Mouse (Mus musculus) layer of hippocampus, postnatal 36 days (tissue): Measurements from ENCODE around the gene Taf3. TPM values are rescaled to one million over a fixed set of nuclear protein-coding genes. Genes with fewer than 3 reads are reported as not detected.

Experiments used
- DNase-seq, 2 experiments: peaks; one replicate each; pipeline ENCODE4 v3.0.0; 2022
- total RNA-seq, 2 experiments: library from RNA; stranded (reverse); gene quantifications; 2 replicates each; pipeline ENCODE4 v1.2.3; 2021

Gene Taf3
- total RNA-seq, 2 experiments from 2014 or later: 15.0 to 15.8 TPM

- DNase-seq: no peak
Measured at GRCm38 (mm10) chr2:10010263-10010909, 38.0 kb downstream of the Taf3 start.

- DNase-seq: no peak
Measured at GRCm38 (mm10) chr2:10009671-10010254, 38.6 kb downstream of the Taf3 start.

- DNase-seq: no peak
Measured at GRCm38 (mm10) chr2:10008593-10008992, 39.8 kb downstream of the Taf3 start.

- DNase-seq: no peak
Measured at GRCm38 (mm10) chr2:10004960-10005621, 43.3 kb downstream of the Taf3 start.

- no peak for DNase-seq
Measured at GRCm38 (mm10) chr2:10003358-10003757, 45.0 kb downstream of the Taf3 start.

GRCm38 (mm10) chr2:10001591-10001990 is 46.8 kb downstream of the Taf3 start:
- DNase-seq: no peak

GRCm38 (mm10) chr2:9997535-9997934 is 50.9 kb downstream of the Taf3 start:
- DNase-seq: no peak

GRCm38 (mm10) chr2:9996111-9996510 is 52.3 kb downstream of the Taf3 start:
- no peak for DNase-seq

GRCm38 (mm10) chr2:9990690-9991229 is 57.6 kb downstream of the Taf3 start:
- no peak for DNase-seq

GRCm38 (mm10) chr2:9989649-9990547 is 58.5 kb downstream of the Taf3 start:
- no peak for DNase-seq

GRCm38 (mm10) chr2:9988290-9988689 is 60.1 kb downstream of the Taf3 start:
- DNase-seq: no peak

- DNase-seq: no peak
Measured at GRCm38 (mm10) chr2:9985979-9986447, 62.4 kb downstream of the Taf3 start.

- no peak for DNase-seq
Measured at GRCm38 (mm10) chr2:9982446-9982845, 66.0 kb downstream of the Taf3 start.

GRCm38 (mm10) chr2:9971927-9972326 is 76.5 kb downstream of the Taf3 start:
- DNase-seq: no peak

- no peak for DNase-seq
Measured at GRCm38 (mm10) chr2:9970579-9970978, 77.8 kb downstream of the Taf3 start.

GRCm38 (mm10) chr2:9970178-9970577 is 78.2 kb downstream of the Taf3 start:
- DNase-seq: no peak

- no peak for DNase-seq
Measured at GRCm38 (mm10) chr2:9969734-9970133, 78.7 kb downstream of the Taf3 start.

GRCm38 (mm10) chr2:9966634-9967033 is 81.8 kb downstream of the Taf3 start:
- no peak for DNase-seq

GRCm38 (mm10) chr2:9965608-9966007 is 82.8 kb downstream of the Taf3 start:
- DNase-seq: no peak

GRCm38 (mm10) chr2:9962871-9963270 is 85.5 kb downstream of the Taf3 start:
- DNase-seq: no peak

GRCm38 (mm10) chr2:9961708-9962107 is 86.7 kb downstream of the Taf3 start:
- no peak for DNase-seq

- DNase-seq: no peak
Measured at GRCm38 (mm10) chr2:9958011-9958410, 90.4 kb downstream of the Taf3 start.
